Mouse (Mus musculus): ENCODE data around the gene Rptor. TPM values are rescaled to one million over a fixed set of nuclear protein-coding genes. Genes with fewer than 3 reads are reported as not detected.

Rptor gene
- total and polyA plus RNA-seq, 3 experiments: 33.9 to 34.9 TPM; not detected in 1

DNA sequence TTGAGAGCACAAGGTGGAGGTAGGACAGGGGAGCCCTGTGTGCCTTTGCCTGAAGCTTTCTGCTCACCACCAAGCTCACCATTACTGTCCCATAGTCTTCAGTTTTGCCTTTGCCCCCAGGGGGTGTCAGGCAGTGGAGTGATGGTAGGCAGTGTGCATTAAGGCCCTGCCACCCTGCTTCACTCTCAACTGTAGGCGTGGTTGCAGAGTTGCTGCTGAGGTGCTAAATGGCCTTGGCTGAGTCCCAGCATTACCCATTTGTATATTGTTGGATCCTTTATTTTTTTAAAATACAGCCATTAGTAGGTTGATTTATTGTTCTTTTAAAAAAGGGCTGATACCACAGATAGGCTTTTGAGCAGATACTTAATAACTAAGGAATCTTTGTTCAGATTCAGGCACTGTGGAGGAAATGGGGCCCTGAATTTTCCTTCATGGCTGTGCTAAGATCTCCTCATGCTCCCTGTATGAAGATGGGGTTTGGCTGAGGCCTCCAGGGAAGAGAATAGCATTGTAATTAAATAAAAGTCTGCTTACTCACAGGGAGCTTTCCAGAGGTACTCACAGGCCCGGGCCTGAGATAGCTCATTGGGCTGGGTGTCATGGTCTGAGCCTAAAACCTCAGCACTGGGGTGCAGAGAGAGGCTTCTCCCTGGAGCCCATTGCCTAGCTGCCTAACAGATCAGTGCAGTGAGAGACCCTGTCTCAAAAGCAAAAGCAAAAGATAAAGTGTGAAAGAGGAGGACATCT, 83.4 kb downstream of the Rptor start:
- Histone ChIP-seq H3K36me3 (ENCODE audit: control insufficient read depth in 1 of 2, insufficient read depth in 2 of 2, low read length in 2 of 2) (peaks cover 5 to 22% of the 10 kb centered on the region in 2 experiments; a peak in 3 of 4 replicates), H3K4me1 (ENCODE audit: control insufficient read depth in 1 of 2, insufficient read depth in 2 of 2, low read length in 2 of 2) (peaks cover 13 to 32% of the 10 kb centered on the region in 2 experiments), H3K27me3 (ENCODE audit: control insufficient read depth in 1 of 2, insufficient read depth in 2 of 2, low read length in 2 of 2) (no peaks in the 10 kb centered on the region), H3K9me3 (replicated peaks; ENCODE audit: insufficient read depth, low read length) (no peaks in the 10 kb centered on the region), H3K79me2 (ENCODE audit: control insufficient read depth, insufficient read depth, low read length, poor library complexity) (peaks cover 46% of the 10 kb centered on the region), H3K27ac (ENCODE audit: control insufficient read depth, low read depth, low read length) (peak overlapping the region; percentile 8; the same call in 1 of the 2 replicates), H3K9ac (ENCODE audit: control insufficient read depth, low read depth, low read length, poor library complexity, severe bottlenecking) (no peak overlapping the region), H3K4me3 (ENCODE audit: control insufficient read depth in 1 of 2, insufficient read depth in 1 of 2, low read depth in 2 of 2, low read length in 2 of 2) (no peak overlapping the region)
- TF ChIP-seq ZKSCAN1 (IDR thresholded peaks at IDR 0.05; ENCODE audit: low read depth, low read length) (no peak), ELF1 (IDR thresholded peaks at IDR 0.05; ENCODE audit: low read depth, low read length) (no peak), NRF1 (IDR thresholded peaks at IDR 0.05; ENCODE audit: insufficient read depth, low read depth, low read length, poor library complexity, severe bottlenecking) (no peak), POLR2AphosphoS5 (IDR thresholded peaks at IDR 0.05; ENCODE audit: borderline replicate concordance, low read depth, low read length) (no peak), CTCF (IDR thresholded peaks at IDR 0.05 in 2 of 3, conservative IDR thresholded peaks at IDR 0.05 in 1 of 3; ENCODE audit: control insufficient read depth in 1 of 3, insufficient read depth in 1 of 3, low read depth in 2 of 3, low read length in 3 of 3, poor library complexity in 1 of 3, severe bottlenecking in 1 of 3) (no peak), ZMIZ1 (IDR thresholded peaks at IDR 0.05; ENCODE audit: low read depth, low read length) (no peak), TBP (IDR thresholded peaks at IDR 0.05; ENCODE audit: low read depth, low read length) (no peak)
- DNase-seq (ENCODE audit: low read depth, low spot score): no peak

DNA sequence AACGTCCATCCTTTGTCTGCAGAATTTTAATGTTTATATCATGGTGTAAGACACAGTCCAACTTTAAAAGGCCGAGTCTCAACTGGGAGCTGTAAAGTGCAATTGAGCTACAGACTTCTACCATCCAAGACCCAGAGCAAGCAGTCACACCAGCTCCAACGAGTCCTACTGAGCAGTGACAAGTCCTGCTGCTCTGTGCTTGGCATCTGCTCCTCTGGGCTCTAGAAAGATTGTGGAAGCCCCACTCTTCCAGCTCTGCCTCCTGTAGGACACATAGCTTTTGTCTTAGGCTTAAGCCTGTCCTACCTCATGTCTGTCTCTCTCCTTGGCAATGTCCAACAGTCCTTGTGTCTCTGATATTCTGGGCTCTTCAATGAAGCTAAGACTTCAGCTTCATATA, 84.6 kb downstream of the Rptor start:
- H3K4me1 ChIP-seq (ENCODE audit: control insufficient read depth in 1 of 2, insufficient read depth in 2 of 2, low read length in 2 of 2): peaks cover 13 to 32% of the 10 kb centered on the region in 2 experiments

DNA sequence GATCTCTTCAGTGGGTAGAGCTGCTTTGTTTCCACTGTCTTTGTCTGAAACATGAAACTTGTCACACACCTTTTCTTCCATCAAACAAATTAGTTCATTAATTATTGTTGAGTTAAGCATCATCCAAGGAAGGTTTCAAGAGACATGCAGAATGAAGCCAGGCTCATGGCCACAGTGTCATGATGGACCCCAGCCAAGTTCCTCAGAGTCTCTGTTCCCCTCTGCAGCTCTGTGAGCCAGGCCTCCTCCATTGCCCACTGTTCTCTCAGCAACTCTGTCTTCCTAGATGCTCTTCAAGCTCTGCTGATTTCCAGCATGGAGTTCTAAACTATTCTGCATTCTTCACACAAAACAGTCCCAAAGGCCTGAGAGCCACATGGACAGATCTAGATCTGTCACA, 85.3 kb downstream of the Rptor start:
- no peaks in the 10 kb centered on the region for H3K9me3 ChIP-seq (replicated peaks; ENCODE audit: insufficient read depth, low read length)
- no peaks in the 10 kb centered on the region for H3K27me3 ChIP-seq (ENCODE audit: control insufficient read depth in 1 of 2, insufficient read depth in 2 of 2, low read length in 2 of 2)
- H3K4me3 ChIP-seq (ENCODE audit: control insufficient read depth in 1 of 2, insufficient read depth in 1 of 2, low read depth in 2 of 2, low read length in 2 of 2): no peak overlapping the region
- H3K4me1 ChIP-seq (ENCODE audit: control insufficient read depth in 1 of 2, insufficient read depth in 2 of 2, low read length in 2 of 2): peaks cover 13 to 32% of the 10 kb centered on the region in 2 experiments
- peaks cover 48% of the 10 kb centered on the region for H3K79me2 ChIP-seq (ENCODE audit: control insufficient read depth, insufficient read depth, low read length, poor library complexity)
- H3K36me3 ChIP-seq (ENCODE audit: control insufficient read depth in 1 of 2, insufficient read depth in 2 of 2, low read length in 2 of 2): peaks cover 6 to 22% of the 10 kb centered on the region in 2 experiments; a peak in 3 of 4 replicates
- peak; percentile 53 for DNase-seq (ENCODE audit: low read depth, low spot score)
- H3K9ac ChIP-seq (ENCODE audit: control insufficient read depth, low read depth, low read length, poor library complexity, severe bottlenecking): no peak overlapping the region
- H3K27ac ChIP-seq (ENCODE audit: control insufficient read depth, low read depth, low read length): no peak overlapping the region
- no peak for TF ChIP-seq POLR2AphosphoS5 (IDR thresholded peaks at IDR 0.05; ENCODE audit: borderline replicate concordance, low read depth, low read length)
- TF ChIP-seq USF1 (IDR thresholded peaks at IDR 0.05; ENCODE audit: low read depth, low read length): no peak
- TF ChIP-seq USF2 (IDR thresholded peaks at IDR 0.05; ENCODE audit: borderline replicate concordance in 1 of 2, insufficient read depth in 1 of 2, low read depth in 1 of 2, low read length in 2 of 2): no peak
- no peak for TF ChIP-seq CTCF (IDR thresholded peaks at IDR 0.05 in 2 of 3, conservative IDR thresholded peaks at IDR 0.05 in 1 of 3; ENCODE audit: control insufficient read depth in 1 of 3, insufficient read depth in 1 of 3, low read depth in 2 of 3, low read length in 3 of 3, poor library complexity in 1 of 3, severe bottlenecking in 1 of 3)
- TF ChIP-seq ELF1 (IDR thresholded peaks at IDR 0.05; ENCODE audit: low read depth, low read length): no peak
- TF ChIP-seq RCOR1 (IDR thresholded peaks at IDR 0.05; ENCODE audit: low read depth, low read length): no peak
- TF ChIP-seq TBP (IDR thresholded peaks at IDR 0.05; ENCODE audit: low read depth, low read length): no peak
- no peak for TF ChIP-seq MYC (IDR thresholded peaks at IDR 0.05; ENCODE audit: low read depth, low read length)
- TF ChIP-seq ZMIZ1 (IDR thresholded peaks at IDR 0.05; ENCODE audit: low read depth, low read length): no peak
- no peak for TF ChIP-seq CHD1 (IDR thresholded peaks at IDR 0.05; ENCODE audit: low read depth, low read length)
- TF ChIP-seq KAT2A (conservative IDR thresholded peaks at IDR 0.05; ENCODE audit: low read depth, low read length): no peak
- no peak for TF ChIP-seq MAZ (IDR thresholded peaks at IDR 0.05; ENCODE audit: low read depth, low read length)
- TF ChIP-seq GATA1 (IDR thresholded peaks at IDR 0.05; ENCODE audit: low read depth, low read length): no peak
- no peak for TF ChIP-seq POLR2A (IDR thresholded peaks at IDR 0.05; ENCODE audit: control insufficient read depth in 1 of 2, insufficient read depth in 1 of 2, low read depth in 1 of 2, low read length in 2 of 2, poor library complexity in 1 of 2)
- no peak for TF ChIP-seq ETS1 (IDR thresholded peaks at IDR 0.05; ENCODE audit: low read depth, low read length)

More for the DNA sequence above, 84.6 kb downstream of the Rptor start:
- no peak overlapping the region for H3K4me3 ChIP-seq (ENCODE audit: control insufficient read depth in 1 of 2, insufficient read depth in 1 of 2, low read depth in 2 of 2, low read length in 2 of 2)
- no peak for DNase-seq (ENCODE audit: low read depth, low spot score)
- no peaks in the 10 kb centered on the region for H3K27me3 ChIP-seq (ENCODE audit: control insufficient read depth in 1 of 2, insufficient read depth in 2 of 2, low read length in 2 of 2)
- no peak overlapping the region for H3K27ac ChIP-seq (ENCODE audit: control insufficient read depth, low read depth, low read length)
- TF ChIP-seq POLR2AphosphoS5 (IDR thresholded peaks at IDR 0.05; ENCODE audit: borderline replicate concordance, low read depth, low read length) (no peak), NELFE (IDR thresholded peaks at IDR 0.05; ENCODE audit: low read depth, low read length) (no peak), CTCF (IDR thresholded peaks at IDR 0.05 in 2 of 3, conservative IDR thresholded peaks at IDR 0.05 in 1 of 3; ENCODE audit: control insufficient read depth in 1 of 3, insufficient read depth in 1 of 3, low read depth in 2 of 3, low read length in 3 of 3, poor library complexity in 1 of 3, severe bottlenecking in 1 of 3) (no peak), MXI1 (IDR thresholded peaks at IDR 0.05; ENCODE audit: low read depth, low read length) (no peak), MAX (IDR thresholded peaks at IDR 0.05; ENCODE audit: low read length) (no peak), MAFK (IDR thresholded peaks at IDR 0.05; ENCODE audit: borderline replicate concordance, low read depth, low read length) (no peak), MAZ (IDR thresholded peaks at IDR 0.05; ENCODE audit: low read depth, low read length) (no peak), RAD21 (IDR thresholded peaks at IDR 0.05; ENCODE audit: low read depth, low read length) (no peak), TCF12 (IDR thresholded peaks at IDR 0.05; ENCODE audit: low read depth, low read length) (no peak), HCFC1 (IDR thresholded peaks at IDR 0.05; ENCODE audit: low read depth, low read length) (no peak), JUND (IDR thresholded peaks at IDR 0.05; ENCODE audit: low read depth, low read length) (no peak), ELF1 (IDR thresholded peaks at IDR 0.05; ENCODE audit: low read depth, low read length) (no peak), MYB (IDR thresholded peaks at IDR 0.05; ENCODE audit: low read depth, low read length) (no peak), ZKSCAN1 (IDR thresholded peaks at IDR 0.05; ENCODE audit: low read depth, low read length) (no peak)
- H3K9me3 ChIP-seq (replicated peaks; ENCODE audit: insufficient read depth, low read length): no peaks in the 10 kb centered on the region
- H3K36me3 ChIP-seq (ENCODE audit: control insufficient read depth in 1 of 2, insufficient read depth in 2 of 2, low read length in 2 of 2): peaks cover 6 to 22% of the 10 kb centered on the region in 2 experiments; a peak in 3 of 4 replicates
- no peak overlapping the region for H3K9ac ChIP-seq (ENCODE audit: control insufficient read depth, low read depth, low read length, poor library complexity, severe bottlenecking)
- H3K79me2 ChIP-seq (ENCODE audit: control insufficient read depth, insufficient read depth, low read length, poor library complexity): peaks cover 48% of the 10 kb centered on the region

Measured in MEL (cell line).